In the genomic region with DNA sequence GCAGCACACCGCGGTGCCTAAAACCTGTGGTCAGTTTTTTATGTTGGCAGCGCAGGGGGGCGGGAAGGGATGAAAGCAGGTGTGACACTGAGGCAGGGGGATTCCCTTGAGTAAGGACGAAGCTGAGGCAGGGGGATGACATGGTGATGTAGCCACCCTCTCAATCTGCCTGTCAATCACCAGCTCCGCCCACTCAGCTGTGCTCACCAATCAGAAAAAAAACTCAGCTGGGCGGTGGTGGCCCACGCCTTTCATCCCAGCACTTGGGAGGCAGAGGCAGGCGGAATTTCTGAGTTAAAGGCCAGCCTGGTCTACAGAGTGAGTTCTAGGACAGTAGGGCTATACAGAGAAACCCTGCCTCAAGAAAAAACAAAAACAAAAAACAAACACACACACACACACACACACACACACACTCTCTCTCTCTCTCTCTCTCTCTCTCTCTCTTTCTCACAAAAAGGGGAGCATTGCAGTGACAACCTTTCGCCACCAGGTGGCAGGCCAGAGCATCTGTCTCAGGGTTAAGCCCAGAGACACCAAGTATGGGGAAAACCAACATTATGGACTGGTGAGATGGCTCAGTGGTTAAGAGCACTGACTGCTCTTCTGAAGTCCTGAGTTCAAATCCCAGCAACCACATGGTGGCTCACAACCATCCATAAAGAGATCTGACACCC, we compare ENCODE assay signal across 10 mouse cellular contexts. TPM values are rescaled to one million over a fixed set of nuclear protein-coding genes. Genes with fewer than 3 reads are reported as not detected.
DNase-seq lines count a peak whose midpoint lies in the region; ATAC-seq lines count a peak whose summit lies in the region.
"Not testable (repeated sequence)": the region's sequence is repeated elsewhere in the genome, so short reads cannot be mapped to it uniquely, and the experiment has no call there.
"Had no signal": no experiment of that assay in that cellular context is flagged by ENCODE, and none has a peak within 500 bp of the region (broad histone marks: within the 10 kb centered on the region; RNA-seq: fewer than 3 reads in every experiment).

No protein-coding gene starts in this region.

- H3K9me3 ChIP-seq in midbrain, embryonic 11.5 days (ENCODE audit: control insufficient read depth, low read length): not testable (repeated sequence)

- DNase-seq in adipocyte (ENCODE audit: low spot score): peak; percentile 87
- peak; percentile 75 to 78 for DNase-seq in cerebellum, postnatal 36 days
- peak; percentile 39 to 60 for DNase-seq in gastrocnemius, adult 8-10 months (ENCODE audit: low spot score in 2 of 2)
- DNase-seq in kidney, adult 11 months: peak; percentile 60
- DNase-seq in left cerebral cortex, postnatal 36 days (ENCODE audit: low spot score in 2 of 2): peak; percentile 66 to 68
- DNase-seq in midbrain, embryonic 11.5 days (ENCODE audit: low spot score, missing footprints): peak; percentile 97
- DNase-seq in spleen, adult 12 weeks (ENCODE audit: low spot score): peak; percentile 81
- DNase-seq in yolk sac, embryonic 10.5 days (ENCODE audit: low spot score): peak; percentile 59

- not testable (repeated sequence) for H3K4me2 ChIP-seq in midbrain, embryonic 11.5 days

- not testable (repeated sequence) for H3K36me3 ChIP-seq in midbrain, embryonic 11.5 days (ENCODE audit: control insufficient read depth, insufficient read depth, low read length)

- intact Hi-C loops in left cerebral cortex, postnatal 36 days (cut with DNase I): not testable (repeated sequence)

- not testable (repeated sequence) for ATAC-seq in midbrain, embryonic 11.5 days (ENCODE audit: low FRiP score)

- not testable (repeated sequence) for H3K27me3 ChIP-seq in midbrain, embryonic 11.5 days (ENCODE audit: control insufficient read depth, insufficient read depth, low read length)

- H3K9ac ChIP-seq in midbrain, embryonic 11.5 days (ENCODE audit: low read length): not testable (repeated sequence)

- H3K4me1 ChIP-seq in midbrain, embryonic 11.5 days (ENCODE audit: control insufficient read depth, insufficient read depth, low read length): not testable (repeated sequence)

- H3K4me3 ChIP-seq in midbrain, embryonic 11.5 days (ENCODE audit: low read depth, low read length): not testable (repeated sequence)

- not testable (repeated sequence) for H3K27ac ChIP-seq in midbrain, embryonic 11.5 days (ENCODE audit: low read depth, low read length)

- 74% methylated on average over 10 of the region's 10 CpGs for WGBS in midbrain, embryonic 11.5 days

RNA-seq across cellular contexts. Expression of gene Pum2, which starts 35.4 kb away (rescaled TPM):
- 10 to 100 TPM; 80.0 to 94.9 (median 88.2) TPM for total RNA-seq in gastrocnemius, adult 8-10 months (2022)
- total RNA-seq in left cerebral cortex, postnatal 36 days (2021): 100 to 1,000 TPM; 191 to 198 TPM
- 79.1 and 82.5 TPM in 2 replicates for polyA plus RNA-seq in midbrain, embryonic 11.5 days (2014; fragmentation: Nextera tagmentation; extraction: Ambion mirVana)

RNA-seq across cellular contexts. Expression of gene Slc7a15, which starts 39.7 kb away (rescaled TPM):
- not detected for total RNA-seq in gastrocnemius, adult 8-10 months (2022)
- total RNA-seq in left cerebral cortex, postnatal 36 days (2021): not detected
- not detected in 2 replicates for polyA plus RNA-seq in midbrain, embryonic 11.5 days (2014; fragmentation: Nextera tagmentation; extraction: Ambion mirVana)
- polyA plus RNA-seq: hindbrain, embryonic 12.5 days; neural tube, embryonic 14.5 days had no signal
